Mouse (Mus musculus) stomach, postnatal 0 days (tissue): ENCODE data around the gene Tnfaip8l2.

Experiments
- CTCF ChIP-seq: IDR thresholded peaks from 2 replicates; pipeline ENCODE4 v1.5.1; 2016; ENCODE audit warnings: antibody characterized with exemption, low read depth, mild to moderate bottlenecking, moderate library complexity
- EP300 ChIP-seq: optimal IDR thresholded peaks from 2 replicates; pipeline ENCODE3; 2016; ENCODE audit warnings: antibody characterized with exemption

DNA sequence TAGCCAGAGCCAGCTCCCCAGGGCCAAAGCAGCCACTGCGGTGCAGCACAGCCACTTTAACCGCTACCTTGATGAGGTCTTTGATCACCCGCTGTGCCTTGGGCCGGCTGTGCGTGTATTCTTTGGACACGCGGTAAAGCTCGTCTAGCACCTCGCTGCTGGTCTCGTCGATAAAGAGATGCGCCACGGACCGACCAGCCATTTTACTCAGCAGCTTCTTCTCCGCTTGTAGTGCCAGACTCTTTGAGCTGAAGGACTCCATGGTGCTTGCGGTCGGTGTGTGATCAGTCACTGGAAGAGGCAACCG is 1.9 kb downstream of the Tnfaip8l2 start:
- TF ChIP-seq EP300 (no peak), CTCF (no peak)
